In the genomic region with DNA sequence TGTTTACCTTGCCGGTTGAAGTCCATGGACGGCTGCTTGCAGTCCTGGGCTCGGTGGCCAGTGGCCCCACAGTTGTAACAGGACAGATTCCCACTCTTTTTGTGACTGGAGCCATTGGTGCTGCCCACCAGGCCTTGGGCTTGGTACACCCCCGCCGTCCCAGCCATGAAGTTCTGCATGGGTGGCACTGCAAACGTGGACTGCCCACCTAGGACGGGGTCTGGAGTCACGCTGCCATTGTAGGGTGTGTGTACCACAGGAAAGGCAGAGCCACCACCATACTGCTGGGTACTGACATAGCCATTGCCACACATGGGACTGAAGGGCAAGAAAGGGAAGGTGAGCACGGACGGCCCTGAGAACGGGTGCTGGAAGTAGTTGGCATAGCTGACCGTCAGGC, we compare ENCODE assay signal across 26 mouse cellular contexts. TPM values are rescaled to one million over a fixed set of nuclear protein-coding genes. Genes with fewer than 3 reads are reported as not detected.
DNase-seq lines count a peak whose midpoint lies in the region; ATAC-seq and TF ChIP-seq lines count a peak whose summit lies in the region.
"Had no signal": no experiment of that assay in that cellular context is flagged by ENCODE, and none has a peak within 500 bp of the region (broad histone marks: within the 10 kb centered on the region; RNA-seq: fewer than 3 reads in every experiment).

No protein-coding gene starts in this region.

- no peak overlapping the region for H3K4me2 ChIP-seq in heart, embryonic 11.5 days
- no peak overlapping the region for H3K4me2 ChIP-seq in limb, embryonic 12.5 days
- H3K4me2 ChIP-seq: embryonic facial prominence, embryonic 13.5 days; embryonic facial prominence, embryonic 15.5 days; forebrain, embryonic 12.5 days had no signal

- no peaks in the 10 kb centered on the region for H3K27me3 ChIP-seq in heart, embryonic 11.5 days (ENCODE audit: control insufficient read depth, insufficient read depth, low read length)
- no peaks in the 10 kb centered on the region for H3K27me3 ChIP-seq in limb, embryonic 12.5 days
- no peaks in the 10 kb centered on the region for H3K27me3 ChIP-seq in limb, embryonic 10.5 days (ENCODE audit: low read depth, poor library complexity, severe bottlenecking)
- H3K27me3 ChIP-seq in E14TG2a.4 (ENCODE audit: insufficient read depth, low read length), result no peaks in the 10 kb centered on the region
- H3K27me3 ChIP-seq: embryonic facial prominence, embryonic 13.5 days; embryonic facial prominence, embryonic 15.5 days; forebrain, embryonic 12.5 days had no signal

- H3K36me3 ChIP-seq in heart, embryonic 11.5 days (ENCODE audit: control insufficient read depth, insufficient read depth, low read length), result peaks cover 36% of the 10 kb centered on the region
- H3K36me3 ChIP-seq in limb, embryonic 12.5 days, result peaks cover 97% of the 10 kb centered on the region
- peaks cover 97% of the 10 kb centered on the region for H3K36me3 ChIP-seq in limb, embryonic 10.5 days
- peaks cover 77% of the 10 kb centered on the region for H3K36me3 ChIP-seq in E14TG2a.4 (ENCODE audit: insufficient read depth, low read length)

- 95% methylated on average over 12 of the region's 12 CpGs for WGBS in heart, embryonic 11.5 days (ENCODE audit: insufficient replicate concordance)
- 95% methylated on average over 12 of the region's 12 CpGs for WGBS in limb, embryonic 12.5 days
- WGBS in limb, embryonic 10.5 days, result 98% methylated on average over 12 of the region's 12 CpGs

- peaks cover 2% of the 10 kb centered on the region; the same call in 1 of the 2 replicates for H3K4me1 ChIP-seq in heart, embryonic 11.5 days (ENCODE audit: control insufficient read depth, insufficient read depth, low read length)
- no peaks in the 10 kb centered on the region for H3K4me1 ChIP-seq in limb, embryonic 12.5 days (replicated peaks)
- H3K4me1 ChIP-seq in limb, embryonic 10.5 days, result no peaks in the 10 kb centered on the region
- H3K4me1 ChIP-seq in E14TG2a.4 (replicated peaks; ENCODE audit: low read depth, low read length), result peaks cover 65% of the 10 kb centered on the region
- H3K4me1 ChIP-seq: embryonic facial prominence, embryonic 13.5 days; embryonic facial prominence, embryonic 15.5 days; forebrain, embryonic 10.5 days; forebrain, embryonic 12.5 days had no signal

- H3K4me3 ChIP-seq in heart, embryonic 11.5 days (ENCODE audit: low read depth, low read length), result no peak overlapping the region
- no peak overlapping the region for H3K4me3 ChIP-seq in limb, embryonic 12.5 days (replicated peaks)
- H3K4me3 ChIP-seq in limb, embryonic 10.5 days, result no peak overlapping the region
- H3K4me3 ChIP-seq in E14TG2a.4 (replicated peaks; ENCODE audit: low read length), result peak overlapping the region; percentile 61
- H3K4me3 ChIP-seq: embryonic facial prominence, embryonic 13.5 days; embryonic facial prominence, embryonic 15.5 days; erythroblast, embryonic 14.5 days; forebrain, embryonic 10.5 days; forebrain, embryonic 12.5 days had no signal

- no peak for ATAC-seq in heart, embryonic 11.5 days (replicated peaks; ENCODE audit: insufficient number of reproducible peaks, low FRiP score, low TSS enrichment)
- ATAC-seq in limb, embryonic 12.5 days (ENCODE audit: insufficient number of reproducible peaks, insufficient read depth, low FRiP score, low TSS enrichment, low read depth), result 0 out of 2 replicates have a peak, but pooled peaks have one; percentile 32
- ATAC-seq: CD4-positive, CD25-positive, alpha-beta regulatory T cell, adult 4 months; forebrain, embryonic 14.5 days; forebrain, embryonic 16.5 days had no signal

- H3K27ac ChIP-seq in heart, embryonic 11.5 days (ENCODE audit: low read depth, low read length), result no peak overlapping the region
- H3K27ac ChIP-seq in limb, embryonic 12.5 days, result no peak overlapping the region
- H3K27ac ChIP-seq in limb, embryonic 10.5 days, result no peak overlapping the region; the same call in 1 of the 2 replicates
- H3K27ac ChIP-seq: embryonic facial prominence, embryonic 13.5 days; embryonic facial prominence, embryonic 15.5 days; forebrain, embryonic 10.5 days; forebrain, embryonic 12.5 days had no signal

- no peak overlapping the region for H3K9ac ChIP-seq in heart, embryonic 11.5 days (ENCODE audit: low read depth, low read length)
- no peak overlapping the region for H3K9ac ChIP-seq in limb, embryonic 12.5 days (replicated peaks)
- H3K9ac ChIP-seq: embryonic facial prominence, embryonic 13.5 days; embryonic facial prominence, embryonic 15.5 days; forebrain, embryonic 12.5 days had no signal

- TF ChIP-seq CTCF in E14TG2a.4 (conservative IDR thresholded peaks at IDR 0.05; ENCODE audit: low read length), result no peak

- peak; percentile 92 for DNase-seq in heart, adult 11 months
- DNase-seq in limb, embryonic 10.5 days (ENCODE audit: low spot score), result no peak
- DNase-seq: adrenal gland, adult 2 months; adrenal gland, postnatal 10 days; adrenal gland, postnatal 25 days; B cell, adult 2 months; cerebellum, adult 11 months; cerebellum, adult 18-20 months; cerebellum, adult 8-10 months; cerebellum, adult 9-11 months; cerebellum, postnatal 14 days; cerebellum, postnatal 36 days; embryo, embryonic 11 days had no signal

- no peaks in the 10 kb centered on the region for H3K9me3 ChIP-seq in heart, embryonic 11.5 days (replicated peaks; ENCODE audit: control insufficient read depth, low read length)
- no peaks in the 10 kb centered on the region for H3K9me3 ChIP-seq in limb, embryonic 12.5 days
- H3K9me3 ChIP-seq in limb, embryonic 10.5 days (replicated peaks), result no peaks in the 10 kb centered on the region
- H3K9me3 ChIP-seq in E14TG2a.4 (ENCODE audit: low read length), result no peaks in the 10 kb centered on the region
- H3K9me3 ChIP-seq: embryonic facial prominence, embryonic 13.5 days; embryonic facial prominence, embryonic 15.5 days; forebrain, embryonic 10.5 days; forebrain, embryonic 12.5 days had no signal

RNA-seq across cellular contexts. Expression of gene Map1lc3b, which starts 13.6 kb away (rescaled TPM):
- polyA plus RNA-seq in heart, embryonic 11.5 days (2014; fragmentation: Nextera tagmentation; extraction: Ambion mirVana), result 186 and 199 TPM in 2 replicates
- polyA plus RNA-seq in limb, embryonic 12.5 days (2016; fragmentation: Nextera tagmentation; extraction: Ambion mirVana), result 186 and 190 TPM in 2 replicates
- 179 and 189 TPM in 2 replicates for polyA plus RNA-seq in limb, embryonic 10.5 days (2016; fragmentation: Nextera tagmentation; extraction: Ambion mirVana)

RNA-seq across cellular contexts. Expression of gene Fbxo31, which starts 25.2 kb away (rescaled TPM):
- polyA plus RNA-seq in heart, embryonic 11.5 days (2014; fragmentation: Nextera tagmentation; extraction: Ambion mirVana), result 9.5 and 9.7 TPM in 2 replicates
- 19.4 and 19.7 TPM in 2 replicates for polyA plus RNA-seq in limb, embryonic 12.5 days (2016; fragmentation: Nextera tagmentation; extraction: Ambion mirVana)
- polyA plus RNA-seq in limb, embryonic 10.5 days (2016; fragmentation: Nextera tagmentation; extraction: Ambion mirVana), result 15.3 and 17.9 TPM in 2 replicates

RNA-seq across cellular contexts. Expression of gene Zcchc14, which starts 48.9 kb away (rescaled TPM):
- polyA plus RNA-seq in heart, embryonic 11.5 days (2014; fragmentation: Nextera tagmentation; extraction: Ambion mirVana), result 11.4 and 14.2 TPM in 2 replicates
- 19.9 and 22.1 TPM in 2 replicates for polyA plus RNA-seq in limb, embryonic 12.5 days (2016; fragmentation: Nextera tagmentation; extraction: Ambion mirVana)
- polyA plus RNA-seq in limb, embryonic 10.5 days (2016; fragmentation: Nextera tagmentation; extraction: Ambion mirVana), result 13.8 and 15.2 TPM in 2 replicates
- polyA plus RNA-seq: erythroblast, embryonic 14.5 days had no signal

RNA-seq across cellular contexts. Expression of gene 1700018B08Rik, which starts 59.7 kb away (rescaled TPM):
- polyA plus RNA-seq in heart, embryonic 11.5 days (2014; fragmentation: Nextera tagmentation; extraction: Ambion mirVana), result 0.24 TPM in 1 of 2 replicates, not detected in the other
- polyA plus RNA-seq in limb, embryonic 12.5 days (2016; fragmentation: Nextera tagmentation; extraction: Ambion mirVana), result not detected in 2 replicates
- not detected in 2 replicates for polyA plus RNA-seq in limb, embryonic 10.5 days (2016; fragmentation: Nextera tagmentation; extraction: Ambion mirVana)
- polyA plus RNA-seq: adrenal gland, adult 2 months; brain, embryonic 14.5 days; CD4-positive, CD25-positive, alpha-beta regulatory T cell, adult 4 months; embryonic facial prominence, embryonic 11.5 days; embryonic facial prominence, embryonic 13.5 days; embryonic facial prominence, embryonic 15.5 days; erythroblast, embryonic 14.5 days; forebrain, embryonic 10.5 days; forebrain, embryonic 12.5 days; forebrain, embryonic 14.5 days; forebrain, embryonic 16.5 days had no signal
